Mouse (Mus musculus) forebrain, embryonic 14.5 days (tissue): Measurements from ENCODE around the gene Col23a1. TPM values are rescaled to one million over a fixed set of nuclear protein-coding genes. Genes with fewer than 3 reads are reported as not detected.

ENCODE experiments used
- ATAC-seq: fragments of 200-750 bp; cut with Nextera tagmentation; 2 replicates; pipeline ENCODE4 v1.8.0; 2017; ENCODE audit warnings: mild to moderate bottlenecking, moderate library complexity
- DNase-seq: peaks from one replicate; pipeline ENCODE4 v3.0.0-alpha.2; 2015; ENCODE audit warnings: low spot score
- H3K27ac ChIP-seq: fragments of 300-500 bp; sonication (generic); 2 replicates; pipeline ENCODE4 v1.5.1; 2014; ENCODE audit warnings: low read depth, mild to moderate bottlenecking, control low read depth, low read length, moderate library complexity
- H3K27me3 ChIP-seq: fragments of 300-500 bp; sonication (generic); replicated peaks from 2 replicates; pipeline ENCODE4 v1.6.1; 2014; ENCODE audit warnings: low read length, control low read depth, mixed read lengths; ENCODE audit not compliant: control insufficient read depth, insufficient read depth
- H3K36me3 ChIP-seq: fragments of 300-500 bp; sonication (generic); 2 replicates; pipeline ENCODE4 v1.6.1; 2014; ENCODE audit warnings: low read length, control low read depth; ENCODE audit not compliant: control insufficient read depth, insufficient read depth
- H3K4me1 ChIP-seq: fragments of 300-500 bp; sonication (generic); 2 replicates; pipeline ENCODE4 v1.6.1; 2014; ENCODE audit warnings: antibody characterized with exemption, low read length, control low read depth; ENCODE audit not compliant: control insufficient read depth, insufficient read depth
- H3K4me2 ChIP-seq: fragments of 300-500 bp; sonication (generic); 2 replicates; pipeline ENCODE4 v1.6.1; 2014; ENCODE audit warnings: mild to moderate bottlenecking, control low read depth, low read length
- H3K4me3 ChIP-seq: fragments of 300-500 bp; sonication (generic); 2 replicates; pipeline ENCODE4 v1.5.1; 2014; ENCODE audit warnings: low read depth, low read length, control low read depth
- H3K9ac ChIP-seq: fragments of 300-500 bp; sonication (generic); 2 replicates; pipeline ENCODE4 v1.6.1; 2014; ENCODE audit warnings: mild to moderate bottlenecking, low read length, control low read depth, moderate library complexity
- H3K9me3 ChIP-seq: fragments of 300-500 bp; sonication (generic); replicated peaks from 2 replicates; pipeline ENCODE4 v1.6.1; 2016; ENCODE audit warnings: low read length, control low read depth, mixed read lengths; ENCODE audit not compliant: control insufficient read depth
- WGBS: fragments of 180-500 bp; shearing (Covaris S2); extraction: QIAGEN DNeasy Blood & Tissue Kit; methylation state at CpG from one replicate; pipeline ENCODE4 v1.1.7; 2014; 5-methylcytosine and 5-hydroxymethylcytosine counted together
- polyA plus RNA-seq: library from polyadenylated mRNA; unstranded; fragments of >200 nt; fragmentation: Nextera tagmentation; extraction: Ambion mirVana; gene quantifications from 2 replicates; pipeline ENCODE4 v1.2.1, GENCODE M21; 2014

Gene Col23a1
- polyA plus RNA-seq, 1 experiment from 2014 or later, result 2.5 TPM

GRCm38 (mm10) chr11:51274418-51274817 lies 15.3 kb upstream of the Col23a1 start:
- DNase-seq (no peak), ATAC-seq (no peak)
- Histone ChIP-seq H3K9me3 (no peaks in the 10 kb centered on the region), H3K27me3 (no peaks in the 10 kb centered on the region), H3K4me2 (no peak overlapping the region), H3K27ac (no peak overlapping the region), H3K4me3 (no peak overlapping the region), H3K9ac (no peak overlapping the region), H3K4me1 (no peaks in the 10 kb centered on the region), H3K36me3 (peaks cover 78% of the 10 kb centered on the region)
- WGBS, result 73% methylated on average over 1 of the region's 1 CpGs

GRCm38 (mm10) chr11:51290066-51290955 lies 591 bp downstream of the Col23a1 start:
- ATAC-seq (peak; percentile 79), DNase-seq (peak; percentile 64)
- no peaks in the 10 kb centered on the region for H3K9me3 ChIP-seq
- no peak overlapping the region for H3K27ac ChIP-seq
- H3K36me3 ChIP-seq, result no peaks in the 10 kb centered on the region
- 2% methylated on average over 63 of the region's 74 CpGs for WGBS
- H3K9ac ChIP-seq, result peak overlapping the region; percentile 53
- H3K4me1 ChIP-seq, result no peaks in the 10 kb centered on the region
- H3K4me3 ChIP-seq, result peak overlapping the region; percentile 51
- peak overlapping the region; percentile 94 for H3K4me2 ChIP-seq
- no peaks in the 10 kb centered on the region for H3K27me3 ChIP-seq

- H3K27ac ChIP-seq, result no peak overlapping the region
- H3K4me1 ChIP-seq, result no peaks in the 10 kb centered on the region
- no peaks in the 10 kb centered on the region for H3K36me3 ChIP-seq
- ATAC-seq (no peak), DNase-seq (no peak)
- H3K4me3 ChIP-seq, result no peak overlapping the region
- no peaks in the 10 kb centered on the region for H3K27me3 ChIP-seq
- no peak overlapping the region for H3K4me2 ChIP-seq
- no peaks in the 10 kb centered on the region for H3K9me3 ChIP-seq
- WGBS, result 44% methylated on average over 2 of the region's 2 CpGs
- no peak overlapping the region for H3K9ac ChIP-seq
These were observed 4.3 kb downstream of the Col23a1 start for GRCm38 (mm10) chr11:51293956-51294530.

- H3K27me3 ChIP-seq, result no peaks in the 10 kb centered on the region
- H3K4me3 ChIP-seq, result no peak overlapping the region
- DNase-seq (peak; percentile 34), ATAC-seq (no peak)
- 76% methylated on average over 3 of the region's 3 CpGs for WGBS
- no peaks in the 10 kb centered on the region for H3K4me1 ChIP-seq
- H3K36me3 ChIP-seq, result no peaks in the 10 kb centered on the region
- no peak overlapping the region for H3K9ac ChIP-seq
- no peaks in the 10 kb centered on the region for H3K9me3 ChIP-seq
- H3K27ac ChIP-seq, result no peak overlapping the region
- H3K4me2 ChIP-seq, result no peak overlapping the region
These were observed 6.0 kb downstream of the Col23a1 start for GRCm38 (mm10) chr11:51295742-51296141.

GRCm38 (mm10) chr11:51298691-51299090 lies 9.0 kb downstream of the Col23a1 start:
- Histone ChIP-seq H3K4me2 (no peak overlapping the region), H3K36me3 (no peaks in the 10 kb centered on the region), H3K9me3 (no peaks in the 10 kb centered on the region), H3K27me3 (no peaks in the 10 kb centered on the region), H3K9ac (no peak overlapping the region), H3K4me1 (no peaks in the 10 kb centered on the region), H3K4me3 (no peak overlapping the region), H3K27ac (no peak overlapping the region)
- WGBS, result 95% methylated on average over 4 of the region's 4 CpGs
- ATAC-seq (no peak), DNase-seq (no peak)

GRCm38 (mm10) chr11:51302396-51302795 lies 12.7 kb downstream of the Col23a1 start:
- Histone ChIP-seq H3K36me3 (no peaks in the 10 kb centered on the region), H3K4me2 (no peak overlapping the region), H3K27ac (no peak overlapping the region), H3K4me1 (no peaks in the 10 kb centered on the region), H3K9ac (no peak overlapping the region), H3K27me3 (no peaks in the 10 kb centered on the region), H3K9me3 (no peaks in the 10 kb centered on the region), H3K4me3 (no peak overlapping the region)
- WGBS, result 87% methylated on average over 5 of the region's 5 CpGs
- DNase-seq, result no peak
- ATAC-seq, result no peak

- H3K9me3 ChIP-seq, result no peaks in the 10 kb centered on the region
- no peak for ATAC-seq
- H3K4me1 ChIP-seq, result no peaks in the 10 kb centered on the region
- no peaks in the 10 kb centered on the region for H3K27me3 ChIP-seq
- H3K4me3 ChIP-seq, result no peak overlapping the region
- DNase-seq, result no peak
- no peaks in the 10 kb centered on the region for H3K36me3 ChIP-seq
- WGBS, result 80% methylated on average over 12 of the region's 12 CpGs
- H3K9ac ChIP-seq, result no peak overlapping the region
- H3K4me2 ChIP-seq, result no peak overlapping the region
- H3K27ac ChIP-seq, result no peak overlapping the region
These were observed 14.3 kb downstream of the Col23a1 start for GRCm38 (mm10) chr11:51303981-51304553.

- no peaks in the 10 kb centered on the region for H3K4me1 ChIP-seq
- WGBS, result 57% methylated on average over 5 of the region's 5 CpGs
- no peak overlapping the region for H3K27ac ChIP-seq
- H3K27me3 ChIP-seq, result no peaks in the 10 kb centered on the region
- H3K4me3 ChIP-seq, result no peak overlapping the region
- H3K9ac ChIP-seq, result no peak overlapping the region
- H3K36me3 ChIP-seq, result no peaks in the 10 kb centered on the region
- DNase-seq (no peak), ATAC-seq (no peak)
- H3K9me3 ChIP-seq, result no peaks in the 10 kb centered on the region
- H3K4me2 ChIP-seq, result no peak overlapping the region
These were observed 18.6 kb downstream of the Col23a1 start for GRCm38 (mm10) chr11:51308306-51308705.

- ATAC-seq (no peak), DNase-seq (no peak)
- H3K4me2 ChIP-seq, result no peak overlapping the region
- WGBS, result 76% methylated on average over 8 of the region's 8 CpGs
- H3K4me3 ChIP-seq, result no peak overlapping the region
- H3K9me3 ChIP-seq, result no peaks in the 10 kb centered on the region
- no peaks in the 10 kb centered on the region for H3K27me3 ChIP-seq
- no peaks in the 10 kb centered on the region for H3K4me1 ChIP-seq
- H3K36me3 ChIP-seq, result no peaks in the 10 kb centered on the region
- no peak overlapping the region for H3K27ac ChIP-seq
- H3K9ac ChIP-seq, result no peak overlapping the region
These were observed 22.1 kb downstream of the Col23a1 start for GRCm38 (mm10) chr11:51311846-51312245.
